Mouse (Mus musculus) Muller cell, postnatal 12 days (primary cell): Measurements from ENCODE around the gene Wars2.

Experiments used
- DNase-seq: peaks from one replicate; pipeline ENCODE4 v3.0.0-alpha.2; 2015; ENCODE audit errors: inconsistent ontology term

The Wars2 gene

DNA sequence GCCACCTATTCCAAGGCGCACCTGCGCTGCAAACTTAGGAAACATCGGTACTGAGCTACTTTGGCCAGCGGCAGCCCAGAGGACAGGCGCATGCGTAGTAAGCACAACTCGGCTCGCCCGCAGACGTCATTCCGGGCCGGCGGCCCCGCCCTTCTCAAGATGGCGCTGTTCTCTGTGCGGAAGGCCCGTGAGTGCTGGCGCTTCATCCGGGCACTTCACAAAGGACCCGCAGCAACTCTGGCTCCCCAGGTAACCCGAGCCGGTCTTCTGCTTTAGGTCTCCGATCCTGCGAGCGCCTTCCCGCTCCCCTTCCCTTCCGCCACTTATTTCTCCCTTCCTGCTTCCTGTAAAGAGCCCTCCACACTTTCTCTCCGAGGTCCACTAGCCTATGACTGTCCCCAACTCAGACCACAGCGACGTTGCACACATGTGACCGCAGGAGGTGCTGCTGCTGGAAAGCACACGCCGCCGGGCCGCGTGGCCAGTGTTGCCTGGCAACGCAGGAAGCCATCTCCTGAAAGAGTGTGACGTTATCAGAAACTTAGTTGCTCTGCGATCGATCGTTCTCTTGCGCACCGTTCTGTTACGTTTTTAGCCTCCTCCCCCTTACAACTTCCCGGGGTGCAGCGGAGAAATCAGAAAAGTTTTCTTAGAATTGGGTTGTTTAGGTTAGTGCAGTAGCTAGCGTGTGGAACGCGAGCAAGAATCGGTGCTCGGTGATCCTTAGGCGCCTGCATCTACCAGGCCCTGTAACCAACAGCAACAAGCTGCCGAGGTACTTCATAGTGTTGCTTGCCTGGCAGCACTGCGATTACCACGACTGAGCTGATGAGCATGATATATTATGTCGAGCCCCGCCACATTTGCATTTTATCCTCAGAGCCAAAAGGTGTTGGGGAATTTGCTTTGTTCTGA lies at the start of gene Wars2:
TSS of gene Wars2 (plus strand) at position 129 of the 915 bp plus-strand sequence.
- peak; percentile 94 for DNase-seq

DNA sequence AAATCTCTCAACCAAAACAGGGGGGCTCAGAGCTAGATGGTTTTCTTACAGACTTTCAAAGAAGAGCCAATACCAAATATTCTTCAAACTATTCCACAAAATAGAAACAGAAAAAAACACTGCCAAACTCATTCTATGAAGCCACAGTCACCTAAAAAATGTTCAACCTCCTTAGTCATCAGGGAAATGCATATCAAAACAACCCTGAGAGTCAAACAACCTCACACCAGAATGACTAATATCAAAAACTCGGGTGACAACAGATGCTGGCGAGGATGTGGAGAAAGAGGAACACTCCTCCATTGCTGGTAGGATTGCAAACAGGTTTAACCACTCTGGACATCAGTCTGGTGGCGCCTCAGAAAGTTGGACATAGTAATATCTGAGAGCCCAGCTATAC lies 44.1 kb upstream of the Wars2 start:
- no peak for DNase-seq

- DNase-seq: no peak
These were observed 30.3 kb upstream of the Wars2 start for GRCm38 (mm10) chr3:99110353-99111213.

DNA sequence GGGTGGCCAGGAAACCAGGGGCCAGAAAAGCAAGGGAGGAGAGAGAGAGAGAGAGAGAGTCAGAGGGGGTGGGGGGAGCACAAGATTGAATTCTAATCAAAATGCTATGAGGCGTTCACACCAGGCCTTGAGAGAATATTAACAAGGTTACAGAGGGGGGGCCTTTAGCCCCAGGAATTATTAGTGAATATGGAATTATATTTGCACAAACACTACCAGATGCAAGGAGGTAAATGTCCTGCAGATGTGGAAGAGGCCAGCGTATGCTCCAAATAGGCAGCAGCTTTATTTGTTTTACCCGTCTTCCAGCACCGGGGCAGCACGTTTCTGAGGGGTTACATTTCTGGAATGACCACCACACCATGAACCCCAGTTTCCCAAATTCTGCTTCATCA lies 29.7 kb upstream of the Wars2 start:
- no peak for DNase-seq

DNA sequence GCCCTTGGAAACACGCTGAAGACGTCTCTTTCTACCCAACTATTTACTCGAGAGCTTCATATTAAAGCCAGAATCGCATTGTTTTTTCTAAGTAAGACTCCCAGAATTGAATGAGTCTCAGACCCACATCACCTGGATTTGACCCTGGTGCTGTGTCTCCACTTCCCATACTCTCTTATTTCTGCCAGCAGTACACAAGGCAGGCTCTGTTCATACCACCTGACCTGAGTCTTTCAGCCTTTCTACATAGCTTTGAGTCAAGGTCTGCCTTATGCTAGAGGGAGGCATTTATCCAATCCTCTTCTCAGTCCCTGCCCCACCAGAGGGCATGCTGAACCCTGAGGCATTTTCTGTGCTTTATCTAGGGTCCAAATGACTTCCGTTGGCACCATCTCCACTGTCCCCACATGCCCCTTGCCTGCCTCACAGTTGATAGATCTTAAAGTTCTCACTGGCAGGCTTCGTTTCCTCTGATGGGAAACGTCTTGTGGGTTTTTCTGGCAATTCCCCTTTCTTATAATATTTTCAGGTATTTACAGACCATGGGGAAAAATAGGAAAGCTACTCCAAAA lies 27.5 kb upstream of the Wars2 start:
- no peak for DNase-seq

- DNase-seq: no peak
These were observed 19.9 kb upstream of the Wars2 start for GRCm38 (mm10) chr3:99120942-99121341.

- DNase-seq: no peak
These were observed 10.3 kb upstream of the Wars2 start for GRCm38 (mm10) chr3:99130521-99130920.

- no peak for DNase-seq
These were observed 8.9 kb upstream of the Wars2 start for GRCm38 (mm10) chr3:99131973-99132372.

DNA sequence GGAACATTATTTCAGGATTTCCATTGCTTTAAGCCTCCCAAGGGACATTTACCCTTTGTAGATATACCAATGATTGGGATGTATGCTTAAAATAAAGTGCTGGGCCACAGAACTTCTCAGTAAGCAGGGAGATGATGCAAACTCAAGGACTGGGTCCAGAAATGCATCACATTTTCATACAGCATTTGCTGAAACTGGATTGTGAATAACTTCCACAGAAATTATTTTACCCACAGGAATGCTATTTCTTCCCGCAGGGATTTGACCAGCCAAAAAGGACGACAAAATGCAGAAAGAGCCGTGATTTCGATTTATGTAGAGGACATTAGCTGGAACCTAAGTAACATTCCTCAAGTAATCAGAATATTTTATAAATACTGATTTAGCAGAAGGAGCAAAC lies 7.0 kb upstream of the Wars2 start:
- no peak for DNase-seq

DNA sequence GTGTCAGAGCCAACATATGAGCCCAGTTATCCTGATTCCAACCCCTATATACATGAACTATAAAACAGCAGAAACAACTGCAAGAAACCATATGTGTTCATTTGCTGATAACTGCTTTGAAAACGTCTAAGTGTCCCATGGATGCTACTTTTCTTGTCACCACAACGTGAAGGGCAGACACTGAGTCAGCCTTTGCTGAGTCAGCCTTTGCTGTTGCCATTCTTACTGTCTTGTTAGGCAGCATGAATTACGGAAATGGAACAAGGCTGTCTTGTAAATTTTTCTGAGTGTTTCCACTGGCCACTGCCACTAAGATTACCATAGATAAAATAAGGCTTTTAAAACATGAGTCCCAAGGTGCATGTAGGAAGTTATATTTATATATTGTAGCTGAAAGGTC lies 7.0 kb downstream of the Wars2 start:
- DNase-seq: no peak

GRCm38 (mm10) chr3:99149035-99149434 lies 8.2 kb downstream of the Wars2 start:
- DNase-seq: no peak

DNA sequence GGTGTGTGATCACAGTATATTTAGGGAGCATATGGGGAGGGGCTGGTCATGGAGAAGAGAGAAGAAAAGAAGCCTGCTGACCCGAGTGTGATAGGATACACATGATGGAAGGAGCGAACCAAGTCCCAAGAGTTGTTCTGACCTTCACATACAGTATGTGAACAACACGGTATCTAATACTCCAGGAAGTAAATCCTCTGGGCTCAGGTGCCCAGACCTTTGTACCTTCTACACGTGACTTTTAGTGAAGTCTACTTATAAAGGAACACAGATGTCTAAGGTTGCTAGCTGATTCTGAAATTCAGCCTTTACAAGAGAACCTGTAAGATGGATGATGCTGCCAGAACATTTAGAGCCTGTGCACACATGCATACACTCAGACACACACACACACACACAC lies 15.4 kb downstream of the Wars2 start:
- no peak for DNase-seq

GRCm38 (mm10) chr3:99156987-99157386 lies 16.1 kb downstream of the Wars2 start:
- DNase-seq: peak; percentile 7

GRCm38 (mm10) chr3:99157451-99158015 lies 16.7 kb downstream of the Wars2 start:
- no peak for DNase-seq

DNA sequence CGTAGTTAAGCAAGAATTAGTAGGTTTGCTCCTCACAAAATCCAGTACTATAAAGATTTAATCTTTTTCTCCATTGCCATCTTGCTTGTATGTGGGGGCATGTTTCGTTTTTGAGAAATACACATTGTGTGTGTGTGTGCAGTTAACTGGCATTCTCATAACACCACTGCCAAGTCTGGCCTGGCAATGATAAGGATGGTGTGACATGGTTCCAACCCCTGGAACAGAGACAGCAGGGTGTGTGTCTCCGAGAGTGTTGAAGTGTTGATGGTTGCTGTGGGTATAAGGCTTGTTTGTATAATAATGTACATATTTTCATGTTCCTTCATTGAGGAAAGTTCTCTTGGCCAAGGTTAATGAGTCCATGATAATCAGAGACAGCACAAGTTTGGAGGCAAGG lies 19.1 kb downstream of the Wars2 start:
- no peak for DNase-seq

DNA sequence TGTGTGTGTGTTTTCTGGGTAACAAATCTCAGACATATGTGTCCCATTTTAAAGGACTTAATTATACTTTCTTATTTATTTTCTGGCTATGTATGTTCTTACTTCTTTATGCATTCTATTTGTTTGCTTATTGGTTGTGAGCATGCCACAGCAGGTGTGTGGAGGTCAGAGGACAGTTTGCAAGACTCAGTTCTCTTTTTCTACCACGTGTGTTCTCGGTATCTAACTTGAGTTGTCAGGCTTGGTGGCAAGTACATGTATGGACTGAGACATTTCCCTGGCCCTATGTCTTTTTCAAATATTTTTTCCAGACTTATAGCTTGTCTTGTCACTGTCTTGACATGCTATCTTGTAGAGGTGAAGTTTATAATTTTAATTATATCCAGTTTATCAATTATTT lies 21.3 kb downstream of the Wars2 start:
- no peak for DNase-seq

GRCm38 (mm10) chr3:99167734-99168133 lies 26.9 kb downstream of the Wars2 start:
- no peak for DNase-seq

DNA sequence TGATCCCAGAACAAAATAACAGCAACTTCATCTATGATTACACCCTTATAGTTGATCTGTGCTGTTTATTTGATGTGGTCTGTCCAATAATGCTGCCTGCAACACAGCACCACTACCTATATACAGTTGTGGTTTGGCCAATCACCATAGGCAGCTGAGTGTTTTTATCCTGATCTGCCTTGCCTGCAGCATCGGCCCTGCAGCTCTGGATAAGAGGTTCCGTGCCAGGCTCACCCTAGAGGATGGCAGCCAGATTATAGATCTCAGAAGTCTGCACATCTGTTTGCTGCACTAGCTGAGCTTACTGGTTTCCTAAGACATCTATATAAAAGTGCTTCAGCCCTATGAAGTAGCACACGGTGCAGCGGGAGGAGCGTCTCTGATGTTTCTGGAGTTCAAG lies 32.3 kb downstream of the Wars2 start:
- DNase-seq: no peak

- no peak for DNase-seq
These were observed 33.9 kb downstream of the Wars2 start for GRCm38 (mm10) chr3:99174658-99175304.

DNA sequence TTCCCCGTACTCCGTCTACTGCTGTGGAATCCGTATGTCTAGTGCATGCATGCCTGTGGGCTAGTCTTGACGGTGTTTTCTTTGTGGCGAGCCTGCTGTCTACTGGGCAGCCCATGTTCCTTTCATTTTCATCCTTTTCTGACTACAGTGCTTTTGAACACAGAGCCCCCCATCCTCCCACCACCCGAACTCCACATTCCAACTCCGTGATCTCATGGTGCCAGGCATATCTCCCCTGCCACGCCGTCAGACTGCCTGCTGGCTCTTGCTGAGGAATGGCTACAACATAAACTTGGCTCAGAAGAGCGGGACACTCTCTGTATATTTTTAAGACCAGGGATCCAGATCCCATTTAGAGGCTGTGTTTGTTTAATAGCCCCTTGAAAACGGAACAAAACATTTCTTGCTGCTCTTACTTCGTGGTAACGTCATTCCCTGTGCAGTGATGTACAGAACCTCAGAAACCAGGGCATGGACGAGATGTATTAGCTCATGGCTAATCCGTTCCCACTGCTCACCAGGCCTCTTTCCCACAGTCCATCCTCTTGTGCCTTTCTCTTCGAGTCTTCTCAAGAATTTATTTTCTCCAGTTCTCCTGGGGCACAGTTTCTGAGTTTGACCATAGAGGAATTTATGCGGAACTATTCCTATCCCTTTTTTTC lies 42.6 kb downstream of the Wars2 start:
- DNase-seq: peak; percentile 52

DNA sequence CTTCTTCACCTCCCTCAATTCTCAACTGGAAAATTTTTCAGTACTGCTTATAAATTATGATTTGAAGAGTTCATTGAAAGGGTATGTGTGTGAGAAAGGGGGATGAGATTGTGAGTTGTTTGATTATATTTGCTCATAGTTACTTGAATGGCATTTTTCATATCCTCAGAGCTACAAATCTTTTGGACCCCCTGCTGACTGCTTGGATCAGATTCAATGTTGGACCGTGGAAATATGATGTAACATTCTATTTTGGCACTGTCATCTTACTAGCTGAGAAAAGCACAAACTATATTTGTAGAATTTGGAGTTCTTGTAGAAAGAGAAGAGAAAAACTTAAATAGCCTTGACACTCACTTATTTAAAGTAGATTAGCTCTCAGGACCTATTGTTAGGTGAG lies 43.5 kb downstream of the Wars2 start:
- peak; percentile 61 for DNase-seq
